In the genomic region with DNA sequence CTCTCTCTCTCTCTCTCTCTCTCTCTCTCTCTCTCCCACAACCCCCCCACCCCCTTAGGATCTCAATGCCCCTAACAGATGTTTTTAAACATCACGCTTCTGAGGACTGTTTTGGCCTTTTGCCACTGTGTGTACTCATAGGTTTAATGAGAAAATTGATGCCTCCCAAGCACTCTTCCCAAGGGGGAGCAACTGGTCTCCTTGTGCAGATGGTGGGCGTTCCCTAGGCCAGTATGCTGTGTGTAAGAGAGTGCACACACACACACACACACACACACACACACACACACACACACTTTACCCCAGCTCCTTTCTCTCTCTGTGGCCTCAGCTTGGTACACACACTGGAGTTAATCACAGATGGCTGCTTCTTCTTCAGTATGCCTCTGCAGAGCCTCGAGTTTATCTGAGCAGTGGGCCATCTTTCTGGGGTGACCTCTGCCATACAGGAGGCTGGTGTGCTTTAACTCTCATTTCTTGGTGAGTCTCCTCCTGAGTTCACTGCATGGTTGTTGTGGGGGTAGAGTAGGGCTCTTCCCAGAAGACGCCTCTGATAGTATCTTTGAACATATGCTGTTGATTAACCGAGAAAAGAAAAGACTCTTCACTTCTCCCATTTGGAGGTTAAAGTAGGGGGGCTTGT, we compare ENCODE assay signal across 11 mouse cellular contexts.
A peak's percentile ranks its signal among the peaks of the same experiment; 100 is the strongest.
DNase-seq lines count a peak whose midpoint lies in the region; ATAC-seq lines count a peak whose summit lies in the region.
"Had no signal": no experiment of that assay in that cellular context is flagged by ENCODE, and none has a peak within 500 bp of the region (broad histone marks: within the 10 kb centered on the region; RNA-seq: fewer than 3 reads in every experiment).

No protein-coding gene starts in this region.

- 26% methylated on average over 5 of the region's 5 CpGs for WGBS in limb, embryonic 12.5 days
- WGBS in limb, embryonic 10.5 days = 41% methylated on average over 5 of the region's 5 CpGs
- WGBS in embryonic facial prominence, embryonic 15.5 days = 17% methylated on average over 5 of the region's 5 CpGs
- WGBS in neural tube, embryonic 12.5 days = 61% methylated on average over 5 of the region's 5 CpGs

- H3K4me3 ChIP-seq in limb, embryonic 12.5 days (replicated peaks) = no peak overlapping the region
- no peak overlapping the region for H3K4me3 ChIP-seq in limb, embryonic 10.5 days
- no peak overlapping the region for H3K4me3 ChIP-seq in embryonic facial prominence, embryonic 15.5 days (replicated peaks)
- H3K4me3 ChIP-seq in neural tube, embryonic 12.5 days = no peak overlapping the region
- H3K4me3 ChIP-seq: heart, adult 2 months; hindbrain, embryonic 15.5 days had no signal

- peaks cover 27% of the 10 kb centered on the region for H3K4me1 ChIP-seq in limb, embryonic 12.5 days (replicated peaks)
- peaks cover 28% of the 10 kb centered on the region for H3K4me1 ChIP-seq in limb, embryonic 10.5 days
- H3K4me1 ChIP-seq in embryonic facial prominence, embryonic 15.5 days = peaks cover 17% of the 10 kb centered on the region
- peaks cover 12% of the 10 kb centered on the region; the same call in 1 of the 2 replicates for H3K4me1 ChIP-seq in neural tube, embryonic 12.5 days

- H3K27ac ChIP-seq in limb, embryonic 12.5 days = no peak overlapping the region
- H3K27ac ChIP-seq in limb, embryonic 10.5 days = no peak overlapping the region
- H3K27ac ChIP-seq in embryonic facial prominence, embryonic 15.5 days (replicated peaks) = peak overlapping the region; percentile 55; the same call in 1 of the 2 replicates
- H3K27ac ChIP-seq in neural tube, embryonic 12.5 days = no peak overlapping the region
- H3K27ac ChIP-seq: heart, adult 2 months; hindbrain, embryonic 15.5 days had no signal

- H3K4me2 ChIP-seq in limb, embryonic 12.5 days = no peak overlapping the region; the same call in 1 of the 2 replicates
- no peak overlapping the region for H3K4me2 ChIP-seq in embryonic facial prominence, embryonic 15.5 days (replicated peaks)
- no peak overlapping the region for H3K4me2 ChIP-seq in neural tube, embryonic 12.5 days (replicated peaks)
- H3K4me2 ChIP-seq: hindbrain, embryonic 15.5 days had no signal

- peaks cover 26% of the 10 kb centered on the region for H3K27me3 ChIP-seq in limb, embryonic 12.5 days
- 0 out of 2 replicates have a peak, but pooled peaks cover 5% of the 10 kb centered on the region for H3K27me3 ChIP-seq in limb, embryonic 10.5 days (ENCODE audit: low read depth, poor library complexity, severe bottlenecking)
- no peaks in the 10 kb centered on the region for H3K27me3 ChIP-seq in embryonic facial prominence, embryonic 15.5 days
- no peaks in the 10 kb centered on the region for H3K27me3 ChIP-seq in neural tube, embryonic 12.5 days (replicated peaks)
- H3K27me3 ChIP-seq: hindbrain, embryonic 15.5 days had no signal

- 0 out of 2 replicates have a peak, but pooled peaks cover 7% of the 10 kb centered on the region for H3K9me3 ChIP-seq in limb, embryonic 12.5 days
- no peaks in the 10 kb centered on the region for H3K9me3 ChIP-seq in limb, embryonic 10.5 days (replicated peaks)
- 0 out of 2 replicates have a peak, but pooled peaks cover 5% of the 10 kb centered on the region for H3K9me3 ChIP-seq in embryonic facial prominence, embryonic 15.5 days (replicated peaks)
- H3K9me3 ChIP-seq in neural tube, embryonic 12.5 days = no peaks in the 10 kb centered on the region
- H3K9me3 ChIP-seq: hindbrain, embryonic 15.5 days had no signal

- DNase-seq in limb, embryonic 10.5 days (ENCODE audit: low spot score) = no peak
- DNase-seq in brain, adult 2 months (ENCODE audit: low read depth, low spot score) = peak; percentile 15
- DNase-seq in layer of hippocampus, adult 8-10 months (ENCODE audit: low spot score in 2 of 2) = no peak
- DNase-seq: heart, adult 2 months; left cerebral cortex, postnatal 4 days; lung, postnatal 36 days had no signal

- no peak overlapping the region for H3K9ac ChIP-seq in limb, embryonic 12.5 days (replicated peaks)
- H3K9ac ChIP-seq in embryonic facial prominence, embryonic 15.5 days = no peak overlapping the region
- H3K9ac ChIP-seq in neural tube, embryonic 12.5 days = no peak overlapping the region
- H3K9ac ChIP-seq: hindbrain, embryonic 15.5 days had no signal

- no peaks in the 10 kb centered on the region for H3K36me3 ChIP-seq in limb, embryonic 12.5 days
- no peaks in the 10 kb centered on the region for H3K36me3 ChIP-seq in limb, embryonic 10.5 days
- H3K36me3 ChIP-seq in embryonic facial prominence, embryonic 15.5 days = no peaks in the 10 kb centered on the region
- H3K36me3 ChIP-seq in neural tube, embryonic 12.5 days = no peaks in the 10 kb centered on the region
- H3K36me3 ChIP-seq: hindbrain, embryonic 15.5 days had no signal

- 0 out of 2 replicates have a peak, but pooled peaks have one; percentile 28 for ATAC-seq in limb, embryonic 12.5 days (ENCODE audit: insufficient number of reproducible peaks, insufficient read depth, low FRiP score, low TSS enrichment, low read depth)
- peak; percentile 76 for ATAC-seq in embryonic facial prominence, embryonic 15.5 days (ENCODE audit: insufficient number of reproducible peaks, low FRiP score, low TSS enrichment, low read depth)
- peak; percentile 66 for ATAC-seq in neural tube, embryonic 12.5 days (ENCODE audit: low FRiP score, low read depth)
- ATAC-seq in frontal cortex, adult (ENCODE audit: low TSS enrichment) = no peak
